Mouse (Mus musculus): ENCODE data around the gene Rbl1.

DNA sequence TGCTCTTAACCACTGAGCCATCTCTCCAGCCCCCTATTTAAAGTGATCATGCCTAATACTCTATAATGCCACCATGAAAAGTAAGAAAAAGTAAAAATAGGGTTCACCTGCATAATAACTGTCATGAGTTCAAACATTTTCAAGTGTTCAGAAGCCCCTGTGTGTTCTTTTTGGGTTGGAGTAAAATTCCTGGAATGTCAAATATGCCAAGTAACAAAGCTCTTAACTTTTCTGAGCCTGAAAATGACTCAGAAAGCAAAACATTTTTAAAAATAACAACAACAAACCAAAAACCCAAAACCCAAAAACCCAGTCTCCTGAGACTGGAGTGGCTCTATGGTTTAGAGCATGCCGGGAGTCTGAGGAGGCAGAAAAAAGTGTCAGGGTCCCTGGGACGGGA is 40.2 kb downstream of the Rbl1 start:
- no peak for TF ChIP-seq POLR2A (IDR thresholded peaks at IDR 0.05; ENCODE audit: insufficient read length, low read depth)
- TF ChIP-seq USF1 (IDR thresholded peaks at IDR 0.05; ENCODE audit: low read depth): no peak
- no peak for TF ChIP-seq E2F4 (IDR thresholded peaks at IDR 0.05; ENCODE audit: insufficient read depth)
- TF ChIP-seq SRF (IDR thresholded peaks at IDR 0.05; ENCODE audit: control insufficient read depth, insufficient read length, low read depth): no peak
- no peak for TF ChIP-seq POLR2AphosphoS2 (IDR thresholded peaks at IDR 0.05; ENCODE audit: insufficient read length, low read depth)
- no peak for TF ChIP-seq TCF12 (IDR thresholded peaks at IDR 0.05; ENCODE audit: insufficient read depth, poor library complexity, severe bottlenecking)

Data from myocyte (in vitro differentiated cells).